Mouse (Mus musculus): ENCODE results near the gene Vwa1. TPM values are rescaled to one million over a fixed set of nuclear protein-coding genes. Genes with fewer than 3 reads are reported as not detected.
A peak's percentile ranks its signal among the peaks of the same experiment; 100 is the strongest.

Gene Vwa1
- total and polyA plus RNA-seq, 2 experiments from 2014 or later = 7.5 to 15.5 TPM

GRCm38 (mm10) chr4:155738262-155738661 lies 36.2 kb downstream of the Vwa1 start:
- Histone ChIP-seq H3K27me3 (ENCODE audit: control insufficient read depth, insufficient read depth, low read length) (no peaks in the 10 kb centered on the region), H3K9ac (replicated peaks; ENCODE audit: low read depth, low read length) (no peak overlapping the region), H3K4me1 (ENCODE audit: control insufficient read depth, insufficient read depth) (peaks cover 6% of the 10 kb centered on the region), H3K4me2 (ENCODE audit: low read depth, low read length) (no peak overlapping the region), H3K36me3 (replicated peaks; ENCODE audit: control insufficient read depth, insufficient read depth, low read length) (peaks cover 39% of the 10 kb centered on the region), H3K27ac (ENCODE audit: low read depth) (no peak overlapping the region), H3K4me3 (ENCODE audit: low read depth, low read length) (no peak overlapping the region), H3K9me3 (replicated peaks; ENCODE audit: control insufficient read depth, low read length) (no peaks in the 10 kb centered on the region)
- DNase-seq (ENCODE audit: low spot score) (no peak), ATAC-seq (ENCODE audit: insufficient read depth, low read depth) (no peak)
- WGBS = 43% methylated on average over 8 of the region's 8 CpGs
- TF ChIP-seq EP300 (IDR thresholded peaks at IDR 0.05; ENCODE audit: low read depth) (no peak), CTCF (IDR thresholded peaks at IDR 0.05; ENCODE audit: low read depth) (no peak)

GRCm38 (mm10) chr4:155736421-155736820 lies 38.1 kb downstream of the Vwa1 start:
- H3K36me3 ChIP-seq (replicated peaks; ENCODE audit: control insufficient read depth, insufficient read depth, low read length) = peaks cover 36% of the 10 kb centered on the region
- DNase-seq (ENCODE audit: low spot score) = no peak
- H3K27ac ChIP-seq (ENCODE audit: low read depth) = no peak overlapping the region
- H3K4me3 ChIP-seq (ENCODE audit: low read depth, low read length) = no peak overlapping the region
- no peak for TF ChIP-seq EP300 (IDR thresholded peaks at IDR 0.05; ENCODE audit: low read depth)
- no peak for TF ChIP-seq CTCF (IDR thresholded peaks at IDR 0.05; ENCODE audit: low read depth)
- no peak overlapping the region for H3K9ac ChIP-seq (replicated peaks; ENCODE audit: low read depth, low read length)
- WGBS = 87% methylated on average over 5 of the region's 5 CpGs
- no peak for ATAC-seq (ENCODE audit: insufficient read depth, low read depth)
- H3K27me3 ChIP-seq (ENCODE audit: control insufficient read depth, insufficient read depth, low read length) = no peaks in the 10 kb centered on the region
- no peak overlapping the region for H3K4me2 ChIP-seq (ENCODE audit: low read depth, low read length)
- no peaks in the 10 kb centered on the region for H3K9me3 ChIP-seq (replicated peaks; ENCODE audit: control insufficient read depth, low read length)
- H3K4me1 ChIP-seq (ENCODE audit: control insufficient read depth, insufficient read depth) = peaks cover 6% of the 10 kb centered on the region

- no peak for ATAC-seq (ENCODE audit: insufficient read depth, low read depth)
- H3K9me3 ChIP-seq (replicated peaks; ENCODE audit: control insufficient read depth, low read length) = no peaks in the 10 kb centered on the region
- peaks cover 30% of the 10 kb centered on the region for H3K36me3 ChIP-seq (replicated peaks; ENCODE audit: control insufficient read depth, insufficient read depth, low read length)
- peak overlapping the region; percentile 95 for H3K4me2 ChIP-seq (ENCODE audit: low read depth, low read length)
- no peak overlapping the region for H3K27ac ChIP-seq (ENCODE audit: low read depth)
- WGBS = 73% methylated on average over 5 of the region's 5 CpGs
- no peak for DNase-seq (ENCODE audit: low spot score)
- H3K27me3 ChIP-seq (ENCODE audit: control insufficient read depth, insufficient read depth, low read length) = no peaks in the 10 kb centered on the region
- TF ChIP-seq CTCF (IDR thresholded peaks at IDR 0.05; ENCODE audit: low read depth) (no peak), EP300 (IDR thresholded peaks at IDR 0.05; ENCODE audit: low read depth) (no peak)
- H3K4me1 ChIP-seq (ENCODE audit: control insufficient read depth, insufficient read depth) = peaks cover 6% of the 10 kb centered on the region
- H3K9ac ChIP-seq (replicated peaks; ENCODE audit: low read depth, low read length) = peak overlapping the region; percentile 77
- peak overlapping the region; percentile 79 for H3K4me3 ChIP-seq (ENCODE audit: low read depth, low read length)
These were observed 38.7 kb downstream of the Vwa1 start for GRCm38 (mm10) chr4:155735788-155736187.

- TF ChIP-seq EP300 (IDR thresholded peaks at IDR 0.05; ENCODE audit: low read depth) = no peak
- TF ChIP-seq CTCF (IDR thresholded peaks at IDR 0.05; ENCODE audit: low read depth) = no peak
- H3K4me3 ChIP-seq (ENCODE audit: low read depth, low read length) = peak overlapping the region; percentile 79
- H3K9ac ChIP-seq (replicated peaks; ENCODE audit: low read depth, low read length) = peak overlapping the region; percentile 77
- peak overlapping the region; percentile 95 for H3K4me2 ChIP-seq (ENCODE audit: low read depth, low read length)
- no peaks in the 10 kb centered on the region for H3K27me3 ChIP-seq (ENCODE audit: control insufficient read depth, insufficient read depth, low read length)
- H3K36me3 ChIP-seq (replicated peaks; ENCODE audit: control insufficient read depth, insufficient read depth, low read length) = peaks cover 23% of the 10 kb centered on the region
- H3K4me1 ChIP-seq (ENCODE audit: control insufficient read depth, insufficient read depth) = peaks cover 6% of the 10 kb centered on the region
- peak overlapping the region; percentile 75 for H3K27ac ChIP-seq (ENCODE audit: low read depth)
- under 1% methylated on average over 54 of the region's 79 CpGs for WGBS
- peak; percentile 67 for ATAC-seq (ENCODE audit: insufficient read depth, low read depth)
- peak; percentile 10 for DNase-seq (ENCODE audit: low spot score)
- H3K9me3 ChIP-seq (replicated peaks; ENCODE audit: control insufficient read depth, low read length) = no peaks in the 10 kb centered on the region
These were observed 39.4 kb downstream of the Vwa1 start for GRCm38 (mm10) chr4:155734951-155735702.

GRCm38 (mm10) chr4:155734350-155734941 lies 40.1 kb downstream of the Vwa1 start, which contains the start of gene Tmem240:
Tmem240 (plus strand) TSS chr4:155734800.
- Histone ChIP-seq H3K4me3 (ENCODE audit: low read depth, low read length) (peak within 1 kb of the TSS; percentile 79), H3K9me3 (replicated peaks; ENCODE audit: control insufficient read depth, low read length) (no peaks in the 10 kb centered on the region), H3K27me3 (ENCODE audit: control insufficient read depth, insufficient read depth, low read length) (no peaks in the 10 kb centered on the region), H3K4me1 (ENCODE audit: control insufficient read depth, insufficient read depth) (peaks cover 6% of the 10 kb centered on the region), H3K36me3 (replicated peaks; ENCODE audit: control insufficient read depth, insufficient read depth, low read length) (peaks cover 24% of the 10 kb centered on the region), H3K27ac (ENCODE audit: low read depth) (peak within 1 kb of the TSS; percentile 75), H3K9ac (replicated peaks; ENCODE audit: low read depth, low read length) (peak within 1 kb of the TSS; percentile 77), H3K4me2 (ENCODE audit: low read depth, low read length) (peak within 1 kb of the TSS; percentile 95)
- under 1% methylated on average over 33 of the region's 35 CpGs for WGBS
- peak; percentile 87 for DNase-seq (ENCODE audit: low spot score)
- TF ChIP-seq EP300 (IDR thresholded peaks at IDR 0.05; ENCODE audit: low read depth) = no peak
- no peak for TF ChIP-seq CTCF (IDR thresholded peaks at IDR 0.05; ENCODE audit: low read depth)
- peak; percentile 82 for ATAC-seq (ENCODE audit: insufficient read depth, low read depth)
